ENCODE assay signal across 28 mouse cellular contexts in the genomic region with DNA sequence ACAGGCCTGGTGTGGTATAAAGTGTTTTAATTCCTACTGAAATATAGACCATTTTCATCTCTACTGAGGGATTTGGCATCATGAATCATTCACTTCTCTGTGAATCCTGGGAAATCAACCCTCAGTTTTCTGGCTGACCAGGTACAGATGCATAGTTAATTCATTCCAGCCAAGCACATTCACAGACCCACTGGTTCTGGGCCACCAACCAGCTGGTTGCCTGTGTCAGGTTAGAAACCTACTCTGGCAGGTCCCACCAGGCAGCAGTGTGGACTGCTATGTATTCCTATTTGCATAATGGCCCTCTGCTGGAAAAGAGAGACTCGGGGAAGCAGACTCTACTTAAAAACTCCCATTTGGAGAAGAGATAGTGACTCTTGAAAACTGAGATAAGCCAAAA. TPM values are rescaled to one million over a fixed set of nuclear protein-coding genes. Genes with fewer than 3 reads are reported as not detected.
A peak's percentile ranks its signal among the peaks of the same experiment; 100 is the strongest.
DNase-seq lines count a peak whose midpoint lies in the region; ATAC-seq lines count a peak whose summit lies in the region.
"Had no signal": no experiment of that assay in that cellular context is flagged by ENCODE, and none has a peak within 500 bp of the region (broad histone marks: within the 10 kb centered on the region; RNA-seq: fewer than 3 reads in every experiment).

No protein-coding gene starts in this region.

- no peaks in the 10 kb centered on the region for H3K4me1 ChIP-seq in midbrain, embryonic 15.5 days
- H3K4me1 ChIP-seq: hindbrain, embryonic 12.5 days; liver, embryonic 13.5 days had no signal

- no peaks in the 10 kb centered on the region for H3K27me3 ChIP-seq in midbrain, embryonic 15.5 days (replicated peaks)
- H3K27me3 ChIP-seq: heart, embryonic 15.5 days; hindbrain, embryonic 12.5 days; limb, embryonic 15.5 days; liver, embryonic 13.5 days had no signal

- 45% methylated on average over 1 of the region's 1 CpGs for WGBS in midbrain, embryonic 15.5 days

- H3K27ac ChIP-seq in midbrain, embryonic 15.5 days = no peak overlapping the region
- H3K27ac ChIP-seq: heart, embryonic 10.5 days; heart, embryonic 15.5 days; hindbrain, embryonic 12.5 days; hindbrain, postnatal 0 days; left cerebral cortex, adult 2 months; limb, embryonic 10.5 days; limb, embryonic 15.5 days; liver, embryonic 13.5 days; macrophage had no signal

- H3K9ac ChIP-seq in midbrain, embryonic 15.5 days = no peak overlapping the region
- H3K9ac ChIP-seq: heart, embryonic 15.5 days; hindbrain, embryonic 12.5 days; limb, embryonic 15.5 days; liver, embryonic 13.5 days had no signal

- intact Hi-C loops in left cerebral cortex, postnatal 4 days (cut with DNase I) = no loop called here
- intact Hi-C loops in left cerebral cortex, postnatal 25 days (cut with DNase I) = no loop called here

- peak; percentile 44 to 61 for DNase-seq in cerebellum, postnatal 10 days
- DNase-seq in cerebellum, adult 11-12 months = no peak
- DNase-seq in left cerebral cortex, postnatal 4 days = peak; percentile 67
- no peak for DNase-seq in left cerebral cortex, postnatal 25 days (ENCODE audit: low spot score in 2 of 2)
- peak; percentile 53 to 70 for DNase-seq in kidney, postnatal 25 days
- DNase-seq in left cerebral cortex, adult 9 months (ENCODE audit: low spot score in 2 of 2) = no peak
- DNase-seq: adrenal gland, postnatal 10 days; cerebellum, adult 9-11 months; gastrocnemius, postnatal 14 days; liver, embryonic 13.5 days; lung, adult 18-20 months; midbrain, embryonic 14.5 days; right cerebral cortex, adult 18-20 months; spleen, adult 18-20 months; thymus, postnatal 14 days had no signal

- ATAC-seq in midbrain, embryonic 15.5 days (replicated peaks) = no peak
- ATAC-seq: forebrain, embryonic 14.5 days; hindbrain, postnatal 0 days; intestine, embryonic 16.5 days; lung, postnatal 0 days had no signal

- H3K4me2 ChIP-seq in midbrain, embryonic 15.5 days = no peak overlapping the region
- H3K4me2 ChIP-seq: heart, embryonic 15.5 days; hindbrain, embryonic 12.5 days; limb, embryonic 15.5 days; liver, embryonic 13.5 days had no signal

- no peak overlapping the region for H3K4me3 ChIP-seq in midbrain, embryonic 15.5 days
- H3K4me3 ChIP-seq: heart, embryonic 10.5 days; heart, embryonic 15.5 days; hindbrain, embryonic 12.5 days; left cerebral cortex, adult 2 months; limb, embryonic 10.5 days; limb, embryonic 15.5 days; liver, embryonic 13.5 days had no signal

- no peaks in the 10 kb centered on the region for H3K9me3 ChIP-seq in midbrain, embryonic 15.5 days
- H3K9me3 ChIP-seq: heart, embryonic 10.5 days; heart, embryonic 15.5 days; hindbrain, embryonic 12.5 days; limb, embryonic 10.5 days; limb, embryonic 15.5 days; liver, embryonic 13.5 days had no signal

- H3K36me3 ChIP-seq in midbrain, embryonic 15.5 days (replicated peaks) = no peaks in the 10 kb centered on the region
- H3K36me3 ChIP-seq: G1E; heart, embryonic 10.5 days; hindbrain, embryonic 12.5 days; limb, embryonic 10.5 days; liver, embryonic 13.5 days had no signal

RNA-seq across cellular contexts. Expression of gene Lrrk2, which starts 27.9 kb away (rescaled TPM):
- total RNA-seq in left cerebral cortex, postnatal 4 days (2021) = 1 to 10 TPM; 6.1 to 8.1 TPM
- 10 to 100 TPM; 49.1 to 51.5 TPM for total RNA-seq in left cerebral cortex, postnatal 25 days (2021)
- polyA plus RNA-seq in midbrain, embryonic 15.5 days (2015; fragmentation: Nextera tagmentation; extraction: Ambion mirVana) = 1.5 and 1.9 TPM in 2 replicates
- polyA plus RNA-seq: G1E had no signal

Comparison
In these comparisons a context has a peak if more than half of its experiments do, and no peak if none do; other contexts are left out.
1. DNase-seq: peak in cerebellum, postnatal 10 days (2 of 2), left cerebral cortex, postnatal 4 days (single experiment) and kidney, postnatal 25 days (2 of 2); none in cerebellum, adult 11-12 months (single experiment), left cerebral cortex, postnatal 25 days (0 of 2) and left cerebral cortex, adult 9 months (0 of 2).
2. RNA of gene Lrrk2, which starts 27.9 kb away (total RNA-seq): 49.1 to 51.5 TPM in left cerebral cortex, postnatal 25 days; 6.1 to 8.1 TPM in left cerebral cortex, postnatal 4 days; every median in the first group is over 4 times any median in the second.